Mouse (Mus musculus) MEL (cell line): ENCODE data around the gene Fgf11.
A peak's percentile ranks its signal among the peaks of the same experiment; 100 is the strongest.

Experiments used
- CTCF ChIP-seq, 3 experiments: IDR thresholded peaks in 2 of 3; conservative IDR thresholded peaks in 1 of 3; 2 replicates each; pipeline ENCODE4 v1.5.1; 2011 to 2012; ENCODE audit warnings: low read length in 3 of 3, low read depth in 2 of 3, mild to moderate bottlenecking in 2 of 3, improper control_type of control experiment in 1 of 3, inconsistent platforms in 1 of 3, mixed read lengths in 1 of 3, moderate library complexity in 1 of 3; ENCODE audit not compliant: control insufficient read depth in 1 of 3, insufficient read depth in 1 of 3, poor library complexity in 1 of 3, severe bottlenecking in 1 of 3
- MAX ChIP-seq: IDR thresholded peaks from 2 replicates; pipeline ENCODE4 v1.6.1; 2011; ENCODE audit warnings: low read length, improper control_type of control experiment
- MAZ ChIP-seq: IDR thresholded peaks from 2 replicates; pipeline ENCODE4 v1.6.1; 2012; ENCODE audit warnings: low read depth, mild to moderate bottlenecking, inconsistent platforms, low read length, improper control_type of control experiment
- MEF2A ChIP-seq: IDR thresholded peaks from 2 replicates; pipeline ENCODE4 v1.6.1; 2014; ENCODE audit warnings: low read depth, mild to moderate bottlenecking, inconsistent platforms, low read length, improper control_type of control experiment; ENCODE audit not compliant: poor library complexity, insufficient replicate concordance, severe bottlenecking; ENCODE audit errors: extremely low read depth
- NELFE ChIP-seq: IDR thresholded peaks from 2 replicates; pipeline ENCODE4 v1.6.1; 2011; ENCODE audit warnings: low read depth, low read length, improper control_type of control experiment
- POLR2A ChIP-seq, 2 experiments: IDR thresholded peaks; 2 replicates each; pipeline ENCODE4 v1.6.1; 2011 to 2012; ENCODE audit warnings: low read length in 2 of 2, mild to moderate bottlenecking in 2 of 2, control low read depth in 1 of 2, improper control_type of control experiment in 1 of 2, low read depth in 1 of 2, moderate library complexity in 1 of 2; ENCODE audit not compliant: control insufficient read depth in 1 of 2, insufficient read depth in 1 of 2, poor library complexity in 1 of 2
- POLR2AphosphoS5 ChIP-seq: IDR thresholded peaks from 2 replicates; pipeline ENCODE4 v1.6.1; 2012; ENCODE audit warnings: low read depth, borderline replicate concordance, mild to moderate bottlenecking, inconsistent platforms, low read length, moderate library complexity, mixed read lengths
- TAL1 ChIP-seq: IDR thresholded peaks from 2 replicates; pipeline ENCODE4 v1.6.1; 2012; ENCODE audit warnings: mild to moderate bottlenecking, inconsistent platforms, low read length, moderate library complexity, mixed read lengths
- TBP ChIP-seq: IDR thresholded peaks from 2 replicates; pipeline ENCODE4 v1.8.0; 2011; ENCODE audit warnings: low read depth, low read length, improper control_type of control experiment
- TCF12 ChIP-seq: IDR thresholded peaks from 2 replicates; pipeline ENCODE4 v1.6.1; 2014; ENCODE audit warnings: low read depth, mild to moderate bottlenecking, inconsistent platforms, low read length, improper control_type of control experiment, moderate library complexity
- USF1 ChIP-seq: IDR thresholded peaks from 2 replicates; pipeline ENCODE4 v1.6.1; 2014; ENCODE audit warnings: low read depth, mild to moderate bottlenecking, inconsistent platforms, low read length, improper control_type of control experiment, moderate library complexity
- ZC3H11A ChIP-seq: IDR thresholded peaks from 2 replicates; pipeline ENCODE4 v1.6.1; 2012; ENCODE audit warnings: low read depth, mild to moderate bottlenecking, inconsistent platforms, low read length, improper control_type of control experiment

DNA sequence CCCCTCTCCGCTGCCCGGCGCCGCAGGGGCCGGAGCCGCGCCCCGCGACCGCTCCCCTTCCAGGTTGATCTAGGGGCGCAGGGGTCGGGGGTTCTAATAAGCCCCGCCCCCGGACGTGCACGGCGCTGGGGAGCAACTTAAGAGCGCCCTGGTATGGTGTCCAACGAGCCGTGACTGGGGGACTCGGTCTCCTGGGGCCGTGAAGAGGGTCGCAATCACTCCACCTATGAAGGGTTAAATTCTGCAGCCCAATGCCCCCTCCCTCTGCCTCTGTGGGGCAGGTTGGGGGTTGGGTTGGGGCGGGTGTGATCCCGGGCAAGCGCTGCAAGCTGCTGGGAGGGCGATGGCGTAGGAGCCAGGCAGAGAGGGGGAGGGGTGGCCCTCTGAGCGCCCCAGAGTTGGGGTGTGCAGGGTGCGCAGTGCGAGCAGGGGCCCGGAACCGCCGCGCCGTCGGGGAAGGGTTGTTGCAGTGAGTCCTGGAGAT lies 35.5 kb downstream of the Fgf11 start:
- peak; percentile 30; the same call in 1 of the 2 replicates for TF ChIP-seq NELFE
- peak; percentile 56; the same call in 1 of the 2 replicates for TF ChIP-seq TBP
- TF ChIP-seq TCF12: peak; percentile 34
- no peak for TF ChIP-seq TAL1
- TF ChIP-seq CTCF (IDR thresholded peaks at IDR 0.05 in 2 of 3, conservative IDR thresholded peaks at IDR 0.05 in 1 of 3; ENCODE audit: control insufficient read depth in 1 of 3, insufficient read depth in 1 of 3, low read depth in 2 of 3, low read length in 3 of 3, poor library complexity in 1 of 3, severe bottlenecking in 1 of 3): no peak
- no peak for TF ChIP-seq ZC3H11A
- TF ChIP-seq POLR2AphosphoS5: no peak
- no peak for TF ChIP-seq USF1
- TF ChIP-seq MAX: no peak
- no peak for TF ChIP-seq MEF2A
- TF ChIP-seq MAZ: peak; percentile 89
- peak; percentile 45 to 46; a peak in 2 of 4 replicates for TF ChIP-seq POLR2A (IDR thresholded peaks at IDR 0.05; ENCODE audit: control insufficient read depth in 1 of 2, insufficient read depth in 1 of 2, low read depth in 1 of 2, low read length in 2 of 2, poor library complexity in 1 of 2)
